17 mouse cellular contexts compared by ENCODE assay signal in genomic region chr9:11284549-11284948, GRCm38 (mm10).
A peak's percentile ranks its signal among the peaks of the same experiment; 100 is the strongest.
DNase-seq lines count a peak whose midpoint lies in the region; ATAC-seq lines count a peak whose summit lies in the region.
"Had no signal": no experiment of that assay in that cellular context is flagged by ENCODE, and none has a peak within 500 bp of the region (broad histone marks: within the 10 kb centered on the region; RNA-seq: fewer than 3 reads in every experiment).

No protein-coding gene starts in this region.

- no peak for DNase-seq in cerebellum, postnatal 4 days (ENCODE audit: low spot score in 2 of 2)
- peak; percentile 16 for DNase-seq in left cerebral cortex, postnatal 4 days
- DNase-seq in left cerebral cortex, adult 8-10 months (ENCODE audit: low spot score in 2 of 2) = no peak
- DNase-seq in cerebellum, adult 8-10 months = peak; percentile 59
- peak; percentile 55 to 63 for DNase-seq in cerebellum, postnatal 36 days
- DNase-seq in gastrocnemius, postnatal 25 days = no peak
- DNase-seq: adrenal gland, postnatal 10 days; gastrocnemius, postnatal 10 days; heart, adult 11 months; kidney, adult 11 months; kidney, postnatal 36 days; layer of hippocampus, adult 9-11 months; lung, embryonic 14.5 days; lung, postnatal 4 days; thymus, adult 2 months had no signal

- ATAC-seq in cerebellum, adult (ENCODE audit: insufficient number of reproducible peaks, low FRiP score, low TSS enrichment) = peak; percentile 98
- no peak for ATAC-seq in CD4-positive, CD25-positive, alpha-beta regulatory T cell, adult 4 months

- intact Hi-C loops in left cerebral cortex, postnatal 4 days (cut with DNase I) = no loop called here

Comparison
In these comparisons a context has a peak if more than half of its experiments do, and no peak if none do; other contexts are left out.
1. DNase-seq: peak in left cerebral cortex, postnatal 4 days (single experiment), cerebellum, adult 8-10 months (single experiment) and cerebellum, postnatal 36 days (2 of 2); none in cerebellum, postnatal 4 days (0 of 2), left cerebral cortex, adult 8-10 months (0 of 2) and gastrocnemius, postnatal 25 days (single experiment).